Mouse (Mus musculus): ENCODE data around the gene Abca13. TPM values are rescaled to one million over a fixed set of nuclear protein-coding genes. Genes with fewer than 3 reads are reported as not detected.

Gene Abca13
- polyA plus RNA-seq, 1 experiment from 2014 or later, result 0.01 TPM

GRCm38 (mm10) chr11:9570319-9570718 is 378.6 kb downstream of the Abca13 start:
- Histone ChIP-seq H3K9me3 (replicated peaks) (no peaks in the 10 kb centered on the region), H3K4me3 (no peak overlapping the region), H3K36me3 (no peaks in the 10 kb centered on the region), H3K27ac (replicated peaks) (no peak overlapping the region), H3K4me1 (no peaks in the 10 kb centered on the region), H3K27me3 (ENCODE audit: low read depth, poor library complexity, severe bottlenecking) (no peaks in the 10 kb centered on the region)
- WGBS, result 80% methylated on average over 6 of the region's 6 CpGs
- no peak for DNase-seq (ENCODE audit: low spot score)

DNA sequence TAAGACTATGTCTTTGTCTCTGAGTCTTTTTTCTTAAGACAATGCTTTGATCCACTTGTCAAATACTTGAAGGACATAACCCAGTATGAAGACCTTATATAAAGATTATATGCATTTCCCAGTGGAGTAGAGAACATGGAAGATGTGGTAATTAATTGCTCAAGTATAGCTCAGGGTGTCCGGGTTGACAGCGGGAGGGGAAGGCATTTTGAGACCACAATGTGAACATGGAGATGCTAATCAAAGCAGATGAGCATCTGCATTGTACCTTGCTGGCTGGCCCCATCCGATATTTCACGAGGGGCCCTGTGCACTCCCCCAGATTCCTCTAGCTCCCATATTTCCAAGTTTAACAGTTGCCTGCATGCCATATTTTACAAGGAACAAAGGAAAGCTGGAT is 383.2 kb downstream of the Abca13 start:
- WGBS, result 90% methylated on average over 4 of the region's 4 CpGs
- no peak for DNase-seq (ENCODE audit: low spot score)
- H3K27ac ChIP-seq (replicated peaks), result no peak overlapping the region
- no peaks in the 10 kb centered on the region for H3K36me3 ChIP-seq
- H3K4me1 ChIP-seq, result no peaks in the 10 kb centered on the region
- H3K9me3 ChIP-seq (replicated peaks), result no peaks in the 10 kb centered on the region
- H3K27me3 ChIP-seq (ENCODE audit: low read depth, poor library complexity, severe bottlenecking), result no peaks in the 10 kb centered on the region
- H3K4me3 ChIP-seq, result no peak overlapping the region

DNA sequence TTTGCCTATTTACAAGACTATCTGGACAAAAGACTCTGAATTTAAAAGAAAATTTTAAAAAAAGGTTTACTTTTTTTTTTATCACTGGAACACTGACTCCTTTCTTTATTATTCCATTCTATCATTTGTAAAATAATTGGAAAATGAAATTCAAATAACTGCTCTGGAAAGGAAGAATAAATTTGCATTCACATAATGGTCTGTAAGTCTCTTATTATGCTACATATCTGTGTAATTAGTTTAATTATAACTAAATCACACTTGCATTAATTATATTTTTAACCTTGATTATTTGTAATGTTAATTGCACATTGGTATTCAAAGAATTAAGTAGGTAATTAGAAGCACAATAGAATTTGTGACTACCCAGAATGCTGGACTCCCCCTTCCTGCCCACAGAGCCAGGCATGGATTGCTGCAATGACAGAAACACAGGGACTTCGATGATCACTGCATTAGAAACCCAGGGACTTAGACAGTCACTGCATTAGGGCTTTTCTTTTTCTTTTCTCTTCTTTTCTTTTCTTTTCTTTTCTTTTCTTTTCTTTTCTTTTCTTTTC is 400.1 kb downstream of the Abca13 start:
- no peaks in the 10 kb centered on the region for H3K27me3 ChIP-seq (ENCODE audit: low read depth, poor library complexity, severe bottlenecking)
- no peaks in the 10 kb centered on the region for H3K36me3 ChIP-seq
- DNase-seq (ENCODE audit: low spot score), result no peak
- 77% methylated on average over 1 of the region's 1 CpGs for WGBS
- no peak overlapping the region for H3K27ac ChIP-seq (replicated peaks)
- no peaks in the 10 kb centered on the region for H3K9me3 ChIP-seq (replicated peaks)
- H3K4me1 ChIP-seq, result no peaks in the 10 kb centered on the region
- H3K4me3 ChIP-seq, result no peak overlapping the region

DNA sequence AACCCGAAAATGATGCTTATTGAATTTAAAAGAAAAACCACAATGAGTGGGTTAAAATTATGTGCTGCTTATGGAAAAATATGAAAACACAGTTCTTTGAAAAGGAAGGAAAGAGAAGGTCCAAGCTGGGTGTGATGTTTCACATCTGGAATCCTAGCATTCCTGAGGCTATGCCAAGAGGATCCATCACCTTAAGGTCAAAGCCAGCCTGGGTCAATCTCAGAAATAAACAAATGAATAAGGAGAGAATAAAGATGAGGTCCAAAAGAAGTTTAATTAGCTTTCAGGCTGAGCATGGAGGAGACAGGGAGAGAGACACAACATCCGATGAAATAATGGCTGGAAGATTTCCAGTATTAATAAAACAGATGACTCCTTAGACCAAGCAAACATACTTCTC is 405.6 kb downstream of the Abca13 start:
- no peak overlapping the region for H3K27ac ChIP-seq (replicated peaks)
- WGBS, result 71% methylated on average over 2 of the region's 2 CpGs
- no peaks in the 10 kb centered on the region for H3K27me3 ChIP-seq (ENCODE audit: low read depth, poor library complexity, severe bottlenecking)
- DNase-seq (ENCODE audit: low spot score), result no peak
- H3K9me3 ChIP-seq (replicated peaks), result no peaks in the 10 kb centered on the region
- H3K36me3 ChIP-seq, result no peaks in the 10 kb centered on the region
- H3K4me3 ChIP-seq, result no peak overlapping the region
- H3K4me1 ChIP-seq, result no peaks in the 10 kb centered on the region

DNA sequence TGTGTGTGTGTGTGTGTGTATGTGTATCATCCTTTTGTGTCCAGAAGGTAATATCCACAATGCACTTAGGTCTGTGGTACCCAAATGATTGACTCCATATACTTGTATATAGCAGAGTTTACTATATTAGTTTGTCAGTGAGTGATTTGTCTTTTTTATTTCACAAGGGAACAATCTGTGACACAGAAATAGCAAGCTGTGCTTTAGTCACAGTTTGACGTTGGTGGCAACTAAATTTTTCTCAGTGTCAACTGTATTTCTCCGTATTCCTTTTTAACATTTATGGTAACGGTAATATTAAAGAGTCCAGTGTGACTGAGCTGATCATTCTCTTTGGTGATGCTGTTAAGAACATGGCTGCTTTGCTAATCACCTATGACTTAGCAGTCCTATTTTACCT is 409.4 kb downstream of the Abca13 start:
- no peak overlapping the region for H3K27ac ChIP-seq (replicated peaks)
- no peaks in the 10 kb centered on the region for H3K36me3 ChIP-seq
- no peak for DNase-seq (ENCODE audit: low spot score)
- H3K9me3 ChIP-seq (replicated peaks), result no peaks in the 10 kb centered on the region
- no peaks in the 10 kb centered on the region for H3K4me1 ChIP-seq
- WGBS, result 94% methylated on average over 3 of the region's 3 CpGs
- no peaks in the 10 kb centered on the region for H3K27me3 ChIP-seq (ENCODE audit: low read depth, poor library complexity, severe bottlenecking)
- no peak overlapping the region for H3K4me3 ChIP-seq

DNA sequence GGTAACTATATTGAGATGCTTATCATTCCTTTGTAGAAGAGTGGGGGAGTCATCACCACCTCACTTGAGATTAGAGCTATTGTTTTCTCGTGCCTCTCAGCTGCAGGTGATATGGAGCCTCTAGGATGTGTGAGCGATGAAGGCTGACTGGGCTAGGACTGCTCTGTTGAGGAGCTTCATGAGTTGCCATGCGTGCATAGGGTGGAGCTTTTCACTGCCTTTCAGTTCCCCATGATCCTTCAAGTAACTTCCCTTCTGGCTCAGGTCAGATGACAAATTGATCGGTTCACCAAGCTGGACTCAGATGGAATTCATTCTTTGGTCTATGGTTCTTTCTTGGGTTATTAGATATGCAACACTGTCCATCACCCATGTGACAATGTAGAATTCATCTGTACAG is 410.4 kb downstream of the Abca13 start:
- Histone ChIP-seq H3K27ac (replicated peaks) (no peak overlapping the region), H3K36me3 (no peaks in the 10 kb centered on the region), H3K9me3 (replicated peaks) (no peaks in the 10 kb centered on the region), H3K27me3 (ENCODE audit: low read depth, poor library complexity, severe bottlenecking) (no peaks in the 10 kb centered on the region), H3K4me1 (no peaks in the 10 kb centered on the region), H3K4me3 (no peak overlapping the region)
- DNase-seq (ENCODE audit: low spot score), result no peak
- WGBS, result 85% methylated on average over 4 of the region's 4 CpGs

DNA sequence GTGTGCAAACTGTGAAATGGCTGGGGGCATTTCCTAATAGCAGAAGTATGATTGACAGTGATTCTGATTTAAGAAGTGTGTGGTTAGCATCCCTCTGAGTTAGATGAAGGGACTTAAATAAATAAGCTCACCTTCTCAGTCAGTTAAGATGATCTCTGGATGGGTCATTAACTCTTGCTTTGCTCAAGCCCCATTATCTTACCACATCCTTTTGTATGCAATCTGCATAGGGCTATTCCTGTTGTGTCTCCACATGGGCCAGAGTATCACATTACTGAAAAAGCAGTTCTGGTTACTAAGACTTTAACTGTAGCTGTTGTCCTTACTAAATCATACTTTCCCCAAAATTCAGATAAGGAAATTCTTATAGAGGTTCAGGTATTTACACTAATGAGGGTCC is 416.5 kb downstream of the Abca13 start:
- H3K36me3 ChIP-seq, result no peaks in the 10 kb centered on the region
- no peaks in the 10 kb centered on the region for H3K9me3 ChIP-seq (replicated peaks)
- DNase-seq (ENCODE audit: low spot score), result no peak
- H3K27ac ChIP-seq (replicated peaks), result no peak overlapping the region
- H3K4me3 ChIP-seq, result no peak overlapping the region
- H3K4me1 ChIP-seq, result no peaks in the 10 kb centered on the region
- H3K27me3 ChIP-seq (ENCODE audit: low read depth, poor library complexity, severe bottlenecking), result no peaks in the 10 kb centered on the region

GRCm38 (mm10) chr11:9609075-9609474 is 417.3 kb downstream of the Abca13 start:
- H3K9me3 ChIP-seq (replicated peaks), result no peaks in the 10 kb centered on the region
- H3K27ac ChIP-seq (replicated peaks), result no peak overlapping the region
- H3K4me3 ChIP-seq, result no peak overlapping the region
- no peaks in the 10 kb centered on the region for H3K36me3 ChIP-seq
- 62% methylated on average over 3 of the region's 3 CpGs for WGBS
- H3K4me1 ChIP-seq, result no peaks in the 10 kb centered on the region
- H3K27me3 ChIP-seq (ENCODE audit: low read depth, poor library complexity, severe bottlenecking), result no peaks in the 10 kb centered on the region
- DNase-seq (ENCODE audit: low spot score), result no peak

DNA sequence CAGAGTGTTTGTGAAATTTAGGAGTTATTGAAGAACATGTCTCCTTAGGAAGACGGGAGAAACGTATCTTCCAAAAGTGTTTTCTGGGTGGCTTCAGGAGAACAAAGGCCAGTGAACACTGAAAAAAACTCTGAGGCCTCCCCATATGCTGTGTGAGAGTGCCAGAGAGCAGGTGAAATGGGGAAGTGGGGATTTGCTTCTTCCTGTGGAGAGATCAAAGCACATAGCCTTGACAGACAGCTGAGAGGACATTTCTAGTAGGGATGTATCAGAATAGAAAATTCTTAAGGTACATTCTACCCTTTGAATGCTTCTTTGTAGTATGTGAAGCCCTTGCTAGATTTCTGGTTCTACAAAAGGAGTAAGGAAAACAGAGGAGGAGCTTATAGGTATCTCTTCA is 424.4 kb downstream of the Abca13 start:
- no peak for DNase-seq (ENCODE audit: low spot score)
- WGBS, result 80% methylated on average over 2 of the region's 2 CpGs
- Histone ChIP-seq H3K9me3 (replicated peaks) (no peaks in the 10 kb centered on the region), H3K4me1 (no peaks in the 10 kb centered on the region), H3K27ac (replicated peaks) (no peak overlapping the region), H3K4me3 (no peak overlapping the region), H3K27me3 (ENCODE audit: low read depth, poor library complexity, severe bottlenecking) (no peaks in the 10 kb centered on the region), H3K36me3 (no peaks in the 10 kb centered on the region)

- Histone ChIP-seq H3K4me3 (no peak overlapping the region), H3K9me3 (replicated peaks) (no peaks in the 10 kb centered on the region), H3K27ac (replicated peaks) (no peak overlapping the region), H3K36me3 (no peaks in the 10 kb centered on the region), H3K4me1 (no peaks in the 10 kb centered on the region), H3K27me3 (ENCODE audit: low read depth, poor library complexity, severe bottlenecking) (no peaks in the 10 kb centered on the region)
- WGBS, result 68% methylated on average over 1 of the region's 1 CpGs
- no peak for DNase-seq (ENCODE audit: low spot score)
Measured at GRCm38 (mm10) chr11:9616665-9617064, 424.9 kb downstream of the Abca13 start.

DNA sequence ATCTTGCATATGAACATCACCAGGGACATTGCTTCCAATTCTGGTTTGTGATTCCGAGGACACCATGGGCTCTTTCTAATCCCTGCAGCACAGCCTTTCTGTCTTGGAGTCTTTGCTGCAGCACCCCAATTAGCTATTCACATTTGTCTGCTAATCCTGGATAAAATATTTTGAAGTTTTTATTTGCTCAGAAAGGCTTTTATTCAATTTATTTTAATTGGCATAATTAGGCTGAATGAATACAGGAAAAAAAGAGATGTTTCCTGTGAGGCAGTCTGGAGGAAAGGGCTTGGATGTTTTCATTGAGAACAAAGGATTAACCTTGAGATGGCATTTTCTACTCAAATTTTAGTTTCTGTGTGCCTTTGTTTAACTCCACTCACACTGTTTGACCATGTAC is 428.2 kb downstream of the Abca13 start:
- DNase-seq (ENCODE audit: low spot score), result no peak
- Histone ChIP-seq H3K27me3 (ENCODE audit: low read depth, poor library complexity, severe bottlenecking) (no peaks in the 10 kb centered on the region), H3K27ac (replicated peaks) (no peak overlapping the region), H3K9me3 (replicated peaks) (no peaks in the 10 kb centered on the region), H3K4me3 (no peak overlapping the region), H3K36me3 (no peaks in the 10 kb centered on the region), H3K4me1 (no peaks in the 10 kb centered on the region)
- WGBS, result 76% methylated on average over 1 of the region's 1 CpGs

GRCm38 (mm10) chr11:9622888-9623287 is 431.1 kb downstream of the Abca13 start:
- no peaks in the 10 kb centered on the region for H3K9me3 ChIP-seq (replicated peaks)
- WGBS, result 86% methylated on average over 2 of the region's 2 CpGs
- DNase-seq (ENCODE audit: low spot score), result no peak
- no peaks in the 10 kb centered on the region for H3K4me1 ChIP-seq
- H3K27me3 ChIP-seq (ENCODE audit: low read depth, poor library complexity, severe bottlenecking), result no peaks in the 10 kb centered on the region
- no peak overlapping the region for H3K4me3 ChIP-seq
- H3K36me3 ChIP-seq, result no peaks in the 10 kb centered on the region
- H3K27ac ChIP-seq (replicated peaks), result no peak overlapping the region

DNA sequence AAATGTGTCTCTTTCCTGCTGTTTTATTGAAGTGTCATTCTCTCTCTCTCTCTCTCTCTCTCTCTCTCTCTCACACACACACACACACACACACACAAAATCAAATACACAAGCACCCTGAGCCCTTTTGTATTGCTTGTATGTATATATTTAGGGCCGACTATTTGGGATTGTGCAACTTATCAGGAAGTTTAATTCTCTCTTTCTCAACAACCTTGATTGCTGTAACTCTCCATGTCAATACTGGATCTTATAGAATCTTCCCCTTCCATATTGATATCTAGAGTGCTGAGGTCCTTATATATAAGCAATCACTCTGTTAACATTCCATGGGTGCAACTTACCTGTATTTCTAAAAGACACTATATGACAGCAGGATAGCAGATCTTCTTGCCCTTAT is 433.0 kb downstream of the Abca13 start:
- Histone ChIP-seq H3K27me3 (ENCODE audit: low read depth, poor library complexity, severe bottlenecking) (no peaks in the 10 kb centered on the region), H3K4me1 (no peaks in the 10 kb centered on the region), H3K4me3 (no peak overlapping the region), H3K36me3 (no peaks in the 10 kb centered on the region), H3K9me3 (replicated peaks) (no peaks in the 10 kb centered on the region), H3K27ac (replicated peaks) (no peak overlapping the region)
- 80% methylated on average over 1 of the region's 1 CpGs for WGBS
- no peak for DNase-seq (ENCODE audit: low spot score)

DNA sequence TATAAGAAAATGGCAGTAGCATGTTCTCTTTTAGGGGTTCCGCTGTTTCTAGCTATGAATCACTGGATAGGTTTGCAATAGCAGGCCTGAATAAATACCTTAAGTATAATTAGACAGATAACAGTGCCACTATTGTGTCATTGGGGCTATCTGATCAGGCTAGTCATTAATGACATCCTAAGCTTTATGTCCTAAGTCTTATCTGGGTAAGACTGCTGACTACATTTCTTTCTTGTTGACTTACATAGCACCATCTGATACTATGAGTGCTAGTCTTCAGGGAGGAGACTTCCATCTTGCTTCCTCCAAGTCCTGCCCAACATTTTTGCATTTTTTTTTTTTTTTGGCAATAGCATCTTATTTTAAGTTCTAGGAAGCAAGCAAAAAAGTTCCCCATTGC is 434.1 kb downstream of the Abca13 start:
- Histone ChIP-seq H3K4me3 (no peak overlapping the region), H3K9me3 (replicated peaks) (no peaks in the 10 kb centered on the region), H3K4me1 (no peaks in the 10 kb centered on the region), H3K36me3 (no peaks in the 10 kb centered on the region), H3K27me3 (ENCODE audit: low read depth, poor library complexity, severe bottlenecking) (no peaks in the 10 kb centered on the region), H3K27ac (replicated peaks) (no peak overlapping the region)
- WGBS, result 95% methylated on average over 1 of the region's 1 CpGs
- no peak for DNase-seq (ENCODE audit: low spot score)
